22 mouse cellular contexts compared by ENCODE assay signal in genomic region chr4:140849310-140849709, GRCm38 (mm10). TPM values are rescaled to one million over a fixed set of nuclear protein-coding genes. Genes with fewer than 3 reads are reported as not detected.
"Had no signal": no experiment of that assay in that cellular context is flagged by ENCODE, and none has a peak within 500 bp of the region (broad histone marks: within the 10 kb centered on the region; RNA-seq: fewer than 3 reads in every experiment).

No protein-coding gene starts in this region.

- H3K27ac ChIP-seq: kidney, postnatal 0 days; limb, embryonic 15.5 days; liver, embryonic 12.5 days; neural tube, embryonic 13.5 days had no signal

- H3K9me3 ChIP-seq: limb, embryonic 15.5 days; liver, embryonic 12.5 days; neural tube, embryonic 13.5 days had no signal

- H3K4me3 ChIP-seq: limb, embryonic 15.5 days; liver, embryonic 12.5 days; neural tube, embryonic 13.5 days had no signal

- H3K36me3 ChIP-seq: limb, embryonic 15.5 days; liver, embryonic 12.5 days; neural tube, embryonic 13.5 days had no signal

- DNase-seq: kidney, postnatal 36 days; layer of hippocampus, adult 9-11 months; layer of hippocampus, postnatal 36 days; lung, embryonic 14.5 days; lung, postnatal 10 days; lung, postnatal 4 days; right cerebral cortex, postnatal 4 days; spleen, adult 18-20 months; thymus, adult 18-20 months; thymus, postnatal 14 days had no signal

- H3K4me2 ChIP-seq: limb, embryonic 15.5 days; liver, embryonic 12.5 days; lung, embryonic 14.5 days; midbrain, embryonic 11.5 days; neural tube, embryonic 13.5 days had no signal

- H3K27me3 ChIP-seq: limb, embryonic 15.5 days; neural tube, embryonic 13.5 days had no signal

- H3K9ac ChIP-seq: limb, embryonic 15.5 days; liver, embryonic 12.5 days; lung, embryonic 14.5 days; neural tube, embryonic 13.5 days had no signal

- ATAC-seq: liver, embryonic 12.5 days; midbrain, embryonic 16.5 days had no signal

RNA-seq across cellular contexts. Expression of gene Padi1, which starts 3.7 kb away (rescaled TPM):
- total RNA-seq: layer of hippocampus, adult 18-20 months; layer of hippocampus, postnatal 36 days; left cerebral cortex, postnatal 25 days; megakaryocyte, adult 5-6 weeks had no signal
- polyA plus RNA-seq: liver, embryonic 12.5 days; liver, embryonic 16.5 days had no signal

RNA-seq across cellular contexts. Expression of gene Padi3, which starts 38.9 kb away (rescaled TPM):
- total RNA-seq: layer of hippocampus, adult 18-20 months; layer of hippocampus, postnatal 36 days; left cerebral cortex, adult 8-10 months; left cerebral cortex, postnatal 25 days had no signal
- polyA plus RNA-seq: midbrain, embryonic 11.5 days; midbrain, embryonic 16.5 days; neural tube, embryonic 13.5 days; stomach, embryonic 14.5 days had no signal
